Mouse (Mus musculus): Measurements from ENCODE around the gene Rabac1.

Gene Rabac1

DNA sequence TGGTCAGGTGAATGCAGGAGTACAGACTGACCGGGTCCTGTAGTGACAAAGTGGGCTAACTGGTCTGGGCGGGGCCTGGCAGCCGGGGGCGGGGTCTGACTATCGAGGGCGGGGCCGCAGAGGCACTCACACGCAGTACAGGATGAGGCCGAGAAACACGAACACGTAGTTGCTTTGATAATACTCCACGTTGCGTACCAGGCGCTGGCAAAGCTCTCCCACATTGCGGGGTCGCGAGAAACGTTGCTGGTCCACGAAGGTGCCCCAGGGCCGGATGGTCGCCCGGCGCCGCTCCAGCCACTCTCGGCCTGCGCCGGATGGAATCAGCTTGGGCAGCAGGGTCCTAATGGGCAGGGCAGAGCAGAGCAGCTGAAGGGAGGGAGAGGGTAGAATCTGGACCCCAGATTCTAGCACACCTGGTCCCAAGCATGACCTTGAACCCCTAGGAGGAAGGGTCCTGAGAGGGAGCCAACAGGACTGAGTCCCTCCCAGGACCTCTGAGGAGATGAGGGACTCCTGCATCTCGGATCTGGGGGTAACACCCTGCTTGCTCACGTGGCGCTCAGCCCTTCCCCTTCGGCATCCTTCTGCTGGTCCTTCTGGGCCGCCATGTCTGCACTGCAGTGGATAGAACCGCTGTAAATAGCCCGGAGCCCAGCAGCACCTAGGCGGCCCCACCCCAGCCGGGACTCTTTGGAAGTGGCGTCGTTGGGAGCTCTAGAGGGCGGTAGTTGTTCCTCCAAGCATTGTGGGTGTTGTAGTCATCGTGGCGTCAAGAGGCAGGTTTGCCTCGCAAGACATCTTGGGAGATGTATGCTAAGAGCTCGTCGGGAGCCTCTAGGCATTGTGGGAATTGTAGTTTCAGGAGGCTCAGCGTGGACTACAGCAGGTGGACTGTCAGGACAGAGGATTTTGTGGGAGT is at the start of gene Rabac1:
TSS of gene Rabac1 (minus strand) at position 783 of the 922 bp plus-strand sequence.
- in situ Hi-C loops (cut with MboI, MseI) = loop anchor here (5.0 kb wide), 1 partner anchor 85 kb away; no protein-coding TSS in a partner anchor

DNA sequence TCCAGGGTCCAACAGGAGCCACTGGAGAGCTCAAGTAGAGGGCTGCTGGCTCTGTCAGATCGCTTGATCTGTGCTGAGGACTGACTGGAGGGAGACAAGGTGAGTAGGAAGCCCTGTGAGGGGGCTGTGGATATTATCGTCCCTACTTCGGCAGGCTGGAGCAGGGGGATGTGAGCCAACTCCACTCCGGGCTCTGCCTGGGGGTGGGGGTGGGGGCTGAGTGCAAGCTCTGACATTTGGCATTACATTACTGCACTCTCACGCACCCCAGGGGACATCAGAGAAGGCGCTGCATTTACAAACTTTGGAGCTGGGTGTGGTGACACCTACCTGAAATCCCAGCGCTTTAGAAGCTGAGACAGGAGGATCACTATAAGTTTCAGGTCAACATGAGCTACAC is 39.0 kb upstream of the Rabac1 start:
- in situ Hi-C loops (cut with MboI, MseI) = no loop called here

- in situ Hi-C loops (cut with MboI, MseI) = no loop called here
These were observed 37.7 kb upstream of the Rabac1 start for GRCm38 (mm10) chr7:25010090-25010913.

DNA sequence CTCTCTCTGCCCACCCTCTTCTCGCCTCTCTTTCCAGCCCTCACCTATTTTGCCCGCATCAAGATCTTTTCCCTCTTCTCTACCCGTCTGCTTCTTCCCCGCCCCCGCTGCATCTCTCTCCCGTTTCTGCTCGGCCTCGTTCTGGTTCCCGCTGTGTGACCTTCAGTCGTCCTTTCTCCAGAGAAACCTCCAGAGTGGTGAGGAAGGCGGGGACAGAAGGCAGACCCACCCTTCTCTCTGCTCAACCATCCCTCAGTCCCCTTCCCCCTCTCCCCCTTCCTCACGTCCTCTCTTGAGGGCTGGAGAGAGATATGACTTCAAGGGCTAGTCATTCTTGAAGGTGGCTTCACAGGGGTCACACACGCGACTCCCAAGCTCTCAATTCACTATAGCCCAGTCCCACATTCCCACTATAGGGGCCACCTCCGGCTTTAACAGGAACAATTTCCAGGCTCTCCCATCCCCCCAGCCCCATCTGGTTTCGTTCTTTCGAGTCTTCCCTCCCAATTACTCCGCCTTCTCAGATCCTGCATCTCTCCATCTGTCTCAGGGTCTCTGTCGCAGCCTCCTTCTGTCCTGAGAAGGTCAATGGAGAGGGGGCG is 36.6 kb upstream of the Rabac1 start:
- in situ Hi-C loops (cut with MboI, MseI) = no loop called here

DNA sequence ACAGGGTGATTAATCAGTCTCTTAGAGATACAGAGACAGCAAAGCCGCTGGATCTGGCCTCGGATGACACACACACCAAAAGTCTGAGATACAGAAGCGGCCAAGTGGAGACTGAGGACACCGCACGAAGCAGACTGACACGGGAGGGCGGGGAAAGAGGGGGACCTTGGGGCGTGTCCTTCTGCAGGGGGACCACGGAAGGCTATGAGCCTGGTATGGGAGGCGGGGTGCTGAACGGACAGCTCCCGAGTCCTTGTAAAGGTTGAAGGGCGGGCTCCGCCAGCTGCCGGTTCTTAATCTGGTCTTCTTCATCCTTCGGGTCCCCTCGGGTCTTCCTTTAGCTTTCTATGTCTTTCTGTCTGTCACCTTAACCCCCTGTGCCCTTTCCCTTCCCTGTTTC is 36.1 kb upstream of the Rabac1 start:
- in situ Hi-C loops (cut with MboI, MseI) = no loop called here

DNA sequence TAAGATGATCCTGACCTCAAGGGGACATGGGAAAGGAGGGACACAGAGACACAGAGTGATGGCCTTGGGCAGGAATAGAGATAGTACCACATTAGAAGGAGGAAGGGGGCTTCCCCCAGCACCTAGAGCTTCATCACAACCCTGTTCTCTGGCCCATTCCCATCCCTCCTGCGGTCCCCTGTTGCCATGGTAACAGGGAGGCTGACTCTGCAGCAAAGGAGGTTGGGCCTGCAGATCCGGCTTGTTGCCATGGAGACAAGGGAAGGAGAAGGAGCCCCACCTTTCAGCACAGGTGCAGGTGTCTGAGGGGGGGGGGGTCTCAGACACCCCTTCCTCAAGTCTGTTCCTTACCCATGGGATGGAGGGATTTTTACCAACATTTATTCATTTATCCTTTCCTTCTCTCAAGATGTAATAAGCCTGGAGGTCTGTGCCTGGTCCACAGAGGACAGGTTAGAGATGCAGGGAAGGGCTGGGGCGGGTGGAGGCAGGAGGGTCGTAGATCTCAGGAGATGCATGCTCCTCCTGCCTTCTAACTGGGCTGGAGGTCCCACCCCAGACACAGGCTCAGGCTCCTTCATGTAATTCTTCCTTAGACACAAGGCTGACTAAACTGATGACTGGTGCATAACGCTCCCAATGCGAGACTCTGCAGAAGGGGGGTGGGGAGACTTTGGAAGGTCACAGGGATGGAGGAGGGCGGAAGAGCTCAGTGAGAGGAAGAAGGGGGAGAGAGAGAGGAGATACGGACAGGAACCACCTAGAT is 35.2 kb upstream of the Rabac1 start:
- in situ Hi-C loops (cut with MboI, MseI) = no loop called here

DNA sequence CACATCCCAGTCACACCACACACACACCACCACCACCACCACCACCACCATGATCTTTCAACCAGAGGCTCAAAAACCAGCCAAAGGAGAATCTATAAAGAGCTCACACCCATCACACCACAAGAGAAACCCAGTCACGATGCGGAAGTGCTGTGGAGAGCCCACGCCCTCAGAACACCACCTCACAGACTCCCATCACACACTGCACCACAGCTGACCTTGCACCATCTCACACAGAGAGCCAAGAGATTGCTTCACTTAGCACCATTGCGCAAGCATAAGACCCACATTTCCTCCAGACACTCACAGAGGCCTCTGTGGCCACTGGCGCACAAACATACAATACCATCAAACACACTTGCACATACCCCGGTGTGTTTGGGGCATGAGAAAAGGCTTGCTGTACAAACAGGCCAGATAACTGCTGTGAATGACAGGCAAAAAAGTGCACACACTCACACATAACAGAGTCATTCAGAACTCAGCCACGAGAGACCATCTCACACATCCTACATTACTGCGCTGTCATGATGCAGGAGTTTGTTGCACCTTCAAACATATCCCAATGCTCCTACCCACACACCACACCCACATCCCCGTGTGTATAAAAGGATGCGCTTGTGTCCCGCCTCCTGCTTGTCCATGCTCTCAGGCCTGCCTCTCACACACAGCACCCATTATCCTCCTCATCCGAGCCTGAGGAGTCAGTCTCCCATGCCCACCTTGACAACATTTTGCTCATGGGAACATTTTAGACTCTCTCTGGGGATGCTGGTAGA is 34.2 kb upstream of the Rabac1 start:
- in situ Hi-C loops (cut with MboI, MseI) = no loop called here

- in situ Hi-C loops (cut with MboI, MseI) = no loop called here
These were observed 33.6 kb upstream of the Rabac1 start for GRCm38 (mm10) chr7:25006171-25006570.

- in situ Hi-C loops (cut with MboI, MseI) = no loop called here
These were observed 33.0 kb upstream of the Rabac1 start, which contains the start of gene Atp1a3 for GRCm38 (mm10) chr7:25005421-25006065. Gene Atp1a3, minus strand, starts transcription at chr7:25005958.

- in situ Hi-C loops (cut with MboI, MseI) = no loop called here
These were observed 32.3 kb upstream of the Rabac1 start for GRCm38 (mm10) chr7:25004806-25005205.

DNA sequence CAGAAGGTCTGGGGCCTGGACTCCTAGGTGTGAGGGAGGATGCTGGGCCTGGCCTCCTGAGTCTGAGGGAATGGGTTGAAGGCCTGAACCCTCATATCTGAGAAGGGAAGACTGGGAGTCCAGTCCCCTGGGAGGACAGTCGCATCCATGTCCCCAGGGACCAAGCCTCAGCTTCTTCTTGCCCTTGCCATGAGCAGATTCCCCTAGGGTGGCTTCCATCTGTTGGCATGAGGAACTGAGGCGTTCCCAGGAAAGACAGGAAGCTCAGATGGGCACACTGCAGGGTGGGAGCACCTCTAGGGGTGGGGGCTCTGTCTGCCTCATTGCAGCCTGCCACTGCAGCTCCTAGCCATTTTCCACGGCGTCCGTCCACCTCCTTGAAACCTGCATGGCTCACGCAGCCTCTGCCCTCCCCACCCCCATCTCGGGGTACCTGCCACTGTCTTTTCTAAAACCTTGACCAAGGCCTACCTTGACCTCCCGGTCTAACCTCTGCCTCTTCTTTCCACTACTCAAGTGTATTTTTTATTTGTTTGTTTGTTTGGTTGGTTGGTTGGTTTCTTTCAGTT is 31.4 kb upstream of the Rabac1 start:
- in situ Hi-C loops (cut with MboI, MseI) = no loop called here

GRCm38 (mm10) chr7:25003291-25003690 is 30.7 kb upstream of the Rabac1 start:
- in situ Hi-C loops (cut with MboI, MseI) = no loop called here

DNA sequence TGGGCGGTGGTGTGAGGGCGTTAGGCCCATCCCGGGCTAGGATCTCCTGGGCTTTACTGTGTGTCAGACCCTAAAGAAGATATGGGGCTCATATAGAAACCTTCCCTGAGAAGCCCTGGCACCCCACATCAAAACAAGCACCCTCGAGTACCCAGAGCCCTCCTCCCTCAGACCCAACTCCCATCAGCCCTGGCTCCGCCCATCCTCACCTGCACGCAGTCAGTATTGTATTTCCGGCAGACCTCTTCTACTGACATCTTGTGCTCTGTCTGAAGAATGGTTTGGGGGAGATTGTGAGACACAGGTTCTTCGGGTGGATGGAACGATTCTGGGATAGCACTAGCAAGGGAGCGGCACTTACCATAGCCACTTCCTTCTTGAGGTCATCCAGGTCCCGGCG is 28.2 kb upstream of the Rabac1 start:
- in situ Hi-C loops (cut with MboI, MseI) = no loop called here

GRCm38 (mm10) chr7:25000211-25000610 is 27.7 kb upstream of the Rabac1 start:
- in situ Hi-C loops (cut with MboI, MseI) = no loop called here

GRCm38 (mm10) chr7:24993081-24993480 is 20.5 kb upstream of the Rabac1 start:
- in situ Hi-C loops (cut with MboI, MseI) = no loop called here

DNA sequence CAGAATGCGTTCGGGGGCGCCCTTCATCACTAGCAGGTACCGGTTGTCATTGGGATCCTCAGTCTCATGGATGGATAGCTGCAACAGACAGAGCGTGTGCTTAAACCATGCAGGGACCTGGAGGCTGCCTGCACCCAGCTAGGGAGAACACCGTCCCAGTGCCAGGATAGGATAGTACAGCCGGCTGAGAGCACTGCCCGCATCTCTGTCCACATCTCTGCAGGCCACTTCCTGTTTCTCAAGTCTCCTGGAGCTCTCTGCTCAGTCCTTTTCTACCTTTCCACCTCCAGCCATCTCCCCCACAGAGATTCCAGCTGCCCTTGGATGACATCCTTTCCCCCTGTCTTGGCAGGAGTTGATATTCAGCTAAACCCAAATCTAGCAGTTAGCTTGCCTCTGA is 17.9 kb upstream of the Rabac1 start:
- in situ Hi-C loops (cut with MboI, MseI) = no loop called here

DNA sequence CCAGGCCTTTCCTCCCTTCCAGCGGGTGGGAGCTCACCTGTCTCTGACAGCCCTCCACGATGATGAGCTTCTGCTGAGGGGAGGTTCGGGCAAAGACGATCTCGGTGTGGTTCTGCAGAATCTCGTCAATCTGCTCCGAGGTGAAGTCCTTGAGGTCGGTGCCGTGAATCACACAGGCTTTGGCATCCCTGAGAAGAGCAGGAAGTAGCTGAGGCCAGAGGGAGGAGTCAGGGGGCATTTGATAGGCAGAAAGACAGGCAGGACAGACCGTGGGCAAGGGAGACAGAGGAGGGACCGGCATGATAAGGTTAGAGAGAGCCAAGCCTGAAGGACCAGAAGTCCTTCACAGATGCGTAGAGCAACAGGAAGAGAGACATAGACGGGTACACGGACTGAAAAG is 15.4 kb upstream of the Rabac1 start:
- in situ Hi-C loops (cut with MboI, MseI) = loop anchor here (10.0 kb wide), 1 partner anchor 877 kb away; no protein-coding TSS in a partner anchor

GRCm38 (mm10) chr7:24985799-24986198 is 13.2 kb upstream of the Rabac1 start:
- in situ Hi-C loops (cut with MboI, MseI) = loop anchor here (10.0 kb wide), 1 partner anchor 879 kb away; no protein-coding TSS in a partner anchor

DNA sequence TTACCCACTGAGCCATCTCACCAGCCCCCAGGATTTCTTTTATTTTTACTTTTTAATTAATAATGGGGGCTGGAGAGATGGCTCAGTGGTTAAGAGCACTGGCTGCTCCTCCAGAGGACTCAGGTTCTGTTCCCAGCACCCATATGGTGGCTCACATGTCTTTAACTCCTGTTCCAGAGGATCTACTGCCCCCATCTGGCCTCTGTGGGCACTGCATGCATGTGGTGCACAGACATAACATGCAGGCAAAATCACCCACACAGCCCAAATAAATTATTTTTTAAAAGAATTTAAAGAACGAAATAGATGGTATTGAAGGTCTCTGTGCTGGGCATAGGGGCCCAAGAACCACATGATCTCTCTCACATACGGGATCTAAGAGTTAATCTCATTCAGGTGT is 11.8 kb upstream of the Rabac1 start:
- in situ Hi-C loops (cut with MboI, MseI) = loop anchor here (10.0 kb wide), 1 partner anchor 880 kb away; no protein-coding TSS in a partner anchor
